Mouse (Mus musculus) erythroblast, embryonic 14.5 days (primary cell): ENCODE results near the gene Cdkl2.

Source experiments
- GATA1 ChIP-seq: IDR thresholded peaks from 2 replicates; pipeline ENCODE4 v1.6.1; 2012; ENCODE audit warnings: low read length, inconsistent platforms, mixed read lengths
- TAL1 ChIP-seq: IDR thresholded peaks from 3 replicates; pipeline ENCODE4 v1.6.1; 2012; ENCODE audit warnings: low read length, inconsistent platforms, mixed read lengths

DNA sequence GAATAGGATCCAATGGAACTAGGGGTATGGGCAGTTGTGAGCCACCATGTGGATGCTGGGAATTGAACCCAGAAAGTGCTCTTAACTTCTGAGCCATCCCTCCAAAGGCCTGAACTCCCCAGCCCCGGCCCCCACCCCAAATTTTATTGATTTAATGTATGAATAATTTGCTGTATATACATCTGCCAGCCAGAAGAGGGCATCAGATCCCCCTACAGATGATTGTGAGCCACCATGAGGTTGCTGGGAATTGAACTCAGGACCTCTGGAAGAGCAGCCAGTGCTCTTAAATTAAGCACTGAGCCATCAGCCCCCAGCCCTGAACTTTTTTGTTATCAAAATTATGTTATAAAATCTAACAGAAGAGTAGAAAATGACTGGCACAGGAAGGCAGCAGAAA lies 32.6 kb upstream of the Cdkl2 start:
- TF ChIP-seq TAL1 = no peak
- TF ChIP-seq GATA1 = no peak
